Mouse (Mus musculus): ENCODE results near the gene Pigk.

- TF ChIP-seq POLR2A (IDR thresholded peaks at IDR 0.05; ENCODE audit: insufficient read depth, low read depth, low read length): no peak
- TF ChIP-seq CTCF (IDR thresholded peaks at IDR 0.05): no peak
Measured at GRCm38 (mm10) chr3:152919101-152919500, 205.2 kb downstream of the Pigk start.

Data from heart, adult 2 months (tissue).